Mouse (Mus musculus): ENCODE measurements around the gene Steap1. TPM values are rescaled to one million over a fixed set of nuclear protein-coding genes. Genes with fewer than 3 reads are reported as not detected.

Gene Steap1
- polyA plus RNA-seq (2015; fragmentation: Nextera tagmentation; extraction: Ambion mirVana), result 5.4 and 8.3 TPM in 2 replicates

GRCm38 (mm10) chr5:5748866-5749682 lies at the start of gene Steap1:
TSS of gene Steap1 (minus strand) at chr5:5749326.

GRCm38 (mm10) chr5:5693956-5694653 lies 55.0 kb downstream of the Steap1 start, which contains the start of gene Steap2:
TSS of gene Steap2 (minus strand) at chr5:5694578.

Other genes starting within 250 kb of the Steap1 start
- 9.0 and 9.6 TPM in 2 replicates for gene Cldn12, start 234.4 kb downstream of the Steap1 start, polyA plus RNA-seq (2015; fragmentation: Nextera tagmentation; extraction: Ambion mirVana)
- 9.6 and 14.2 TPM in 2 replicates for gene Gtpbp10, start 189.8 kb downstream of the Steap1 start, polyA plus RNA-seq (2015; fragmentation: Nextera tagmentation; extraction: Ambion mirVana)
- gene Gm8773, start 175.5 kb downstream of the Steap1 start, polyA plus RNA-seq (2015; fragmentation: Nextera tagmentation; extraction: Ambion mirVana), result 8.3 and 12.0 TPM in 2 replicates
- gene Cfap69, start 85.1 kb downstream of the Steap1 start, polyA plus RNA-seq (2015; fragmentation: Nextera tagmentation; extraction: Ambion mirVana), result 0.73 and 1.0 TPM in 2 replicates
- gene Steap2, start 54.7 kb downstream of the Steap1 start, polyA plus RNA-seq (2015; fragmentation: Nextera tagmentation; extraction: Ambion mirVana), result 5.0 and 6.9 TPM in 2 replicates

Data from urinary bladder, postnatal 0 days (tissue).